Mouse (Mus musculus): ENCODE data around the gene Acsl1. TPM values are rescaled to one million over a fixed set of nuclear protein-coding genes. Genes with fewer than 3 reads are reported as not detected.

Acsl1 gene
- polyA plus RNA-seq, 2 experiments: 39.4 to 64.2 TPM

DNA sequence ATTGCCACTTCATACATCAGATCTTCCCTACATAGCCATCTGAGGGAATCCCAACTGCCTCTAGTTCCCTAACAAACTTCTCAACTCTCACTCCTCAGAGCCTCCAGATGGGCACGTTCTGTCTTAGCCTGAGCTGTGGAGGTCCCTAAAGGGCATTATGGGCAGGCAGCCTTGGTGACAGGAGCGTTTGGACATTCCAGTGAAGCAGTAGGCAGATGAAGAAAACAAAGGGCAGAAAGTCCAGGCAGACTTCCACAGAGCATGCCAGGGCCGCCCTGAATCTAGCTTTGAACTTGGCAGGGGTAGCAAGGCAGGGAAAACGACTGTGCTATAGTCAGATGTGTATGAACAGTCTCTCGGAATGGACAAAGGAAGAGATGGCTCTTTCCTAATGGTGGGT lies 22.2 kb upstream of the Acsl1 start:
- Histone ChIP-seq H3K36me3 (replicated peaks; ENCODE audit: control insufficient read depth, insufficient read depth, low read depth) (no peaks in the 10 kb centered on the region), H3K9me3 (ENCODE audit: control insufficient read depth, low read length) (no peaks in the 10 kb centered on the region), H3K27me3 (ENCODE audit: control insufficient read depth, insufficient read depth, low read length) (no peaks in the 10 kb centered on the region), H3K9ac (replicated peaks) (no peak overlapping the region), H3K4me3 (ENCODE audit: insufficient read depth in 1 of 2, low read depth in 2 of 2, low read length in 2 of 2) (no peak overlapping the region), H3K4me2 (ENCODE audit: low read depth) (no peak overlapping the region), H3K27ac (no peak overlapping the region), H3K4me1 (replicated peaks; ENCODE audit: control insufficient read depth in 2 of 2, insufficient read depth in 2 of 2, low read length in 1 of 2) (peaks cover 2 to 21% of the 10 kb centered on the region in 2 experiments; a peak in 3 of 4 replicates)
- DNase-seq (ENCODE audit: low read depth in 3 of 3, low spot score in 3 of 3): no peak
- no peak for ATAC-seq (ENCODE audit: insufficient read depth)
- 55% methylated on average over 5 of the region's 5 CpGs for WGBS (ENCODE audit: insufficient replicate concordance)
- no peak for TF ChIP-seq CTCF (IDR thresholded peaks at IDR 0.05; ENCODE audit: low read depth)
- TF ChIP-seq EP300 (IDR thresholded peaks at IDR 0.05; ENCODE audit: low read depth): no peak

DNA sequence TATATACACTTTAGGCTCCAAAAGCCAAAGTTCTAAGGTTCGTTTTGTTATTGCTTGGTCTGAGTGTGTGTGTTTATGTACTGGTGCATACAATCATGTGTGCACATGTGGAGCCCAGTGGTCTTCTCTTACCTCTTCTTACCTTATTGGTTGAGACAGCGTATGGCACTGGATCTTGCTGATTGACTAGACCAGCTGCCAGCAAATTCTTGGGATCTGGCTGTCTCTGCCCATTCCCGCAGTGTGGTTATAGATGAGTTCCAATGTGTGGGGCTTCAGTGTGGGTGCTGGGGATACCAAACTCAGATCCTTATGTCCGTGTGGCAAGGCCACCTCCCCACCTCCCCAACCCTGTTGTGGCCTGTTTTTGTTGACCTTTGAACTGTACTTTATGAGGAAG lies 21.8 kb upstream of the Acsl1 start:
- Histone ChIP-seq H3K36me3 (replicated peaks; ENCODE audit: control insufficient read depth, insufficient read depth, low read depth) (no peaks in the 10 kb centered on the region), H3K9me3 (ENCODE audit: control insufficient read depth, low read length) (no peaks in the 10 kb centered on the region), H3K27me3 (ENCODE audit: control insufficient read depth, insufficient read depth, low read length) (no peaks in the 10 kb centered on the region), H3K9ac (replicated peaks) (no peak overlapping the region), H3K4me3 (ENCODE audit: insufficient read depth in 1 of 2, low read depth in 2 of 2, low read length in 2 of 2) (no peak overlapping the region), H3K27ac (no peak overlapping the region), H3K4me1 (replicated peaks; ENCODE audit: control insufficient read depth in 2 of 2, insufficient read depth in 2 of 2, low read length in 1 of 2) (peaks cover 2 to 21% of the 10 kb centered on the region in 2 experiments; a peak in 3 of 4 replicates), H3K4me2 (ENCODE audit: low read depth) (no peak overlapping the region)
- ATAC-seq (ENCODE audit: insufficient read depth): no peak
- no peak for DNase-seq (ENCODE audit: low read depth in 3 of 3, low spot score in 3 of 3)
- 63% methylated on average over 4 of the region's 4 CpGs for WGBS (ENCODE audit: insufficient replicate concordance)
- TF ChIP-seq EP300 (IDR thresholded peaks at IDR 0.05; ENCODE audit: low read depth) (no peak), CTCF (IDR thresholded peaks at IDR 0.05; ENCODE audit: low read depth) (no peak)

DNA sequence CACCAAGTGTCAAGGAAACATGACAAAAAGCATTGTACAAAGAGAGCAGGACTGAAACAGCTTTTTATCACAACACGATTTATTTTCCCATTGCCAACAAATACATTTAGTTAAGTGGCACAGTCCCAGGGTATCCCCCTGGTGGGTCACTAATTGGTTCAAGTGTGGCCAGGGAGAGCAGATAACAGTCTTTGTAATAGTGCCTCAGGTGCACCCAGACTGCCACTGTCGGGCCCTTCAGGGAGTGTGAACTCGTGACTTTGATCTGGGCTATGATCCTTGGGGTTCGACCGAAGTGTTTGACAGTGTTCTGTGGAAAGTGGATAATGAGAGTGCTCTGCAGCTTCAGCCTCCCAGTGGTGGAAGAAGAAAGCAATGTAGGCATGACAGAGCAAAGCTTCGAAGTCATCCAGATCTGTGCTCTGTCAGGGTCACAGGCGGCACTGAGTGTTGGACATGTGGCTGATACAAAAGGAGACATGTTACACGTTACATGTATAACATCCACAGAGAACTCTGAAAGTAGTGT lies 21.1 kb upstream of the Acsl1 start:
- Histone ChIP-seq H3K4me1 (replicated peaks; ENCODE audit: control insufficient read depth in 2 of 2, insufficient read depth in 2 of 2, low read length in 1 of 2) (peaks cover 2 to 21% of the 10 kb centered on the region in 2 experiments; a peak in 3 of 4 replicates), H3K36me3 (replicated peaks; ENCODE audit: control insufficient read depth, insufficient read depth, low read depth) (no peaks in the 10 kb centered on the region), H3K27ac (no peak overlapping the region), H3K9me3 (ENCODE audit: control insufficient read depth, low read length) (no peaks in the 10 kb centered on the region), H3K4me2 (ENCODE audit: low read depth) (no peak overlapping the region), H3K4me3 (ENCODE audit: insufficient read depth in 1 of 2, low read depth in 2 of 2, low read length in 2 of 2) (no peak overlapping the region), H3K9ac (replicated peaks) (no peak overlapping the region), H3K27me3 (ENCODE audit: control insufficient read depth, insufficient read depth, low read length) (no peaks in the 10 kb centered on the region)
- ATAC-seq (ENCODE audit: insufficient read depth) (no peak), DNase-seq (ENCODE audit: low read depth in 3 of 3, low spot score in 3 of 3) (no peak)
- TF ChIP-seq CTCF (IDR thresholded peaks at IDR 0.05; ENCODE audit: low read depth): no peak
- 65% methylated on average over 8 of the region's 8 CpGs for WGBS (ENCODE audit: insufficient replicate concordance)

- Histone ChIP-seq H3K36me3 (replicated peaks; ENCODE audit: control insufficient read depth, insufficient read depth, low read depth) (no peaks in the 10 kb centered on the region), H3K4me2 (ENCODE audit: low read depth) (no peak overlapping the region), H3K27ac (no peak overlapping the region), H3K4me1 (replicated peaks; ENCODE audit: control insufficient read depth in 2 of 2, insufficient read depth in 2 of 2, low read length in 1 of 2) (no peaks in the 10 kb centered on the region), H3K27me3 (ENCODE audit: control insufficient read depth, insufficient read depth, low read length) (no peaks in the 10 kb centered on the region), H3K9me3 (ENCODE audit: control insufficient read depth, low read length) (no peaks in the 10 kb centered on the region), H3K9ac (replicated peaks) (no peak overlapping the region), H3K4me3 (ENCODE audit: insufficient read depth in 1 of 2, low read depth in 2 of 2, low read length in 2 of 2) (no peak overlapping the region)
- TF ChIP-seq CTCF (IDR thresholded peaks at IDR 0.05; ENCODE audit: low read depth): no peak
- no peak for TF ChIP-seq EP300 (IDR thresholded peaks at IDR 0.05; ENCODE audit: low read depth)
- no peak for ATAC-seq (ENCODE audit: insufficient read depth)
- DNase-seq (ENCODE audit: low read depth in 3 of 3, low spot score in 3 of 3): no peak
- WGBS (ENCODE audit: insufficient replicate concordance): 44% methylated on average over 6 of the region's 6 CpGs
Measured at GRCm38 (mm10) chr8:46458215-46458811, 12.5 kb upstream of the Acsl1 start.

- WGBS (ENCODE audit: insufficient replicate concordance): 31% methylated on average over 2 of the region's 2 CpGs
- no peak for DNase-seq (ENCODE audit: low read depth in 3 of 3, low spot score in 3 of 3)
- H3K9ac ChIP-seq (replicated peaks): no peak overlapping the region
- no peak overlapping the region for H3K4me2 ChIP-seq (ENCODE audit: low read depth)
- H3K36me3 ChIP-seq (replicated peaks; ENCODE audit: control insufficient read depth, insufficient read depth, low read depth): no peaks in the 10 kb centered on the region
- no peak overlapping the region for H3K4me3 ChIP-seq (ENCODE audit: insufficient read depth in 1 of 2, low read depth in 2 of 2, low read length in 2 of 2)
- H3K27ac ChIP-seq: no peak overlapping the region
- no peaks in the 10 kb centered on the region for H3K9me3 ChIP-seq (ENCODE audit: control insufficient read depth, low read length)
- no peak for ATAC-seq (ENCODE audit: insufficient read depth)
- TF ChIP-seq EP300 (IDR thresholded peaks at IDR 0.05; ENCODE audit: low read depth) (no peak), CTCF (IDR thresholded peaks at IDR 0.05; ENCODE audit: low read depth) (no peak)
- H3K27me3 ChIP-seq (ENCODE audit: control insufficient read depth, insufficient read depth, low read length): no peaks in the 10 kb centered on the region
- peaks cover 7 to 18% of the 10 kb centered on the region in 2 experiments for H3K4me1 ChIP-seq (replicated peaks; ENCODE audit: control insufficient read depth in 2 of 2, insufficient read depth in 2 of 2, low read length in 1 of 2)
Measured at GRCm38 (mm10) chr8:46468400-46468799, 2.4 kb upstream of the Acsl1 start.
